Mouse (Mus musculus): Measurements from ENCODE around the gene Ccnt1.

DNA sequence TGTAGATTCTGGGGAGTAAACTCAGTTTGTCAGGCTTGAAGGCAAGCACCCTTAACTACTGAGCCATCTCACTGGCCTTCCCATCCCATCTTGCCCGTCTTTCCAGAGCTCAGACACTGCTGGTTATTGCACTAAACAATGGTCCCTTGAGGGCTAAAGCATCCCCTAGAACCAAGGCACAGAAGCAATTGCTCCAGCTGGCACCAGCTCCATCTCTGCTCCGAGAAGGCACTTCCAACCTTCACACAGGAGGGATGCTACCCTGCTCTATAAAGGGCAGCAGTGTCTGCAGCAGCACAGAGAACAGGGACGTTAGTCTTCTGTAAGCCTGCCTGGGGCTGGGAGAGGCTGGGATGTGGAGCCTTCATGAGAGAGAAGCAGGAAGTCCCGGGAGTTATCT, 78.6 kb downstream of the Ccnt1 start, which contains the start of gene Olfr279:
- TF ChIP-seq CTCF (IDR thresholded peaks at IDR 0.05; ENCODE audit: extremely low read depth, insufficient read length, insufficient replicate concordance, low read depth, low read length) (no peak), POLR2A (IDR thresholded peaks at IDR 0.05; ENCODE audit: low read depth, low read length) (no peak)

All from small intestine, adult 2 months (tissue).